Mouse (Mus musculus) bone marrow, adult 2 months (tissue): ENCODE measurements around the gene Rab3gap2. TPM values are rescaled to one million over a fixed set of nuclear protein-coding genes. Genes with fewer than 3 reads are reported as not detected.

Experiments
- H3K27ac ChIP-seq: fragments of 200-500 bp; 2 replicates; pipeline ENCODE4 v1.5.1; 2012; ENCODE audit warnings: low read depth, mild to moderate bottlenecking, control low read depth, inconsistent platforms, low read length; ENCODE audit not compliant: control insufficient read depth, poor library complexity, insufficient read depth
- H3K4me1 ChIP-seq: fragments of 200-500 bp; 2 replicates; pipeline ENCODE4 v1.6.1; 2011; ENCODE audit warnings: low read length; ENCODE audit not compliant: control insufficient read depth, insufficient read depth
- H3K4me3 ChIP-seq: fragments of 200-500 bp; replicated peaks from 2 replicates; pipeline ENCODE3; 2011; ENCODE audit warnings: mild to moderate bottlenecking, low read depth, low read length, control low read depth; ENCODE audit not compliant: control insufficient read depth
- CTCF ChIP-seq: fragments of 200-500 bp; IDR thresholded peaks from 2 replicates; pipeline ENCODE4 v1.5.1; 2011; ENCODE audit warnings: low read length, control low read depth; ENCODE audit not compliant: control insufficient read depth, insufficient read depth
- POLR2A ChIP-seq: fragments of 200-500 bp; IDR thresholded peaks from 2 replicates; pipeline ENCODE4 v1.6.1; 2011; ENCODE audit warnings: low read depth, mild to moderate bottlenecking, control low read depth, low read length, borderline replicate concordance; ENCODE audit not compliant: control insufficient read depth
- WGBS: fragments of 180-500 bp; shearing (Covaris S2); methylation state at CpG from one replicate; pipeline ENCODE4 v1.1.7; 2018; 5-methylcytosine and 5-hydroxymethylcytosine counted together
- polyA plus RNA-seq: library from polyadenylated mRNA; stranded (reverse); fragments of >200 nt; gene quantifications from 2 replicates; pipeline ENCODE4 v1.2.4, GENCODE M21; 2011; ENCODE audit warnings: low replicate concordance; ENCODE audit not compliant: missing spikeins, insufficient read depth, insufficient read length

The Rab3gap2 gene
- polyA plus RNA-seq, 1 experiment, result 30.1 TPM

DNA sequence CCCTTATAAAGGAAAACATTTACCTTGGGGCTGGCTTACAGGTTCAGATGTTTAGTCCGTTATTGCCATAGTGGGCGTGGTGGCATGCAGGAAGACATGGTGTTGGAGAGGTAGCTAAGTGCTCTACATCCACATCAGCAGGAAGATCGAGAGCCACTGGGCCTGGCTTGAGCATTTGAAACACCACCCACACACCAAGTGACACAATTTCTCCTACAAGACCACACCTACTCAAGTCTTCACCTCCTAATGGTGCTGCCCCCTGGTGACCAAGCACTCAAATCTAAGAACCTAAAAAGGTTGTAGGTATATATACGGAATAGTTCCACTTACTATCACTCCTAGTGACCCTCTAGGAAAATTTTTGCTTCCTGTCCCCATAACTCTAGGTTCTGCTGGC lies 32.6 kb downstream of the Rab3gap2 start:
- H3K27ac ChIP-seq, result no peak overlapping the region
- H3K4me3 ChIP-seq, result no peak overlapping the region
- TF ChIP-seq POLR2A (no peak), CTCF (no peak)
- 87% methylated on average over 4 of the region's 4 CpGs for WGBS
- no peaks in the 10 kb centered on the region for H3K4me1 ChIP-seq

DNA sequence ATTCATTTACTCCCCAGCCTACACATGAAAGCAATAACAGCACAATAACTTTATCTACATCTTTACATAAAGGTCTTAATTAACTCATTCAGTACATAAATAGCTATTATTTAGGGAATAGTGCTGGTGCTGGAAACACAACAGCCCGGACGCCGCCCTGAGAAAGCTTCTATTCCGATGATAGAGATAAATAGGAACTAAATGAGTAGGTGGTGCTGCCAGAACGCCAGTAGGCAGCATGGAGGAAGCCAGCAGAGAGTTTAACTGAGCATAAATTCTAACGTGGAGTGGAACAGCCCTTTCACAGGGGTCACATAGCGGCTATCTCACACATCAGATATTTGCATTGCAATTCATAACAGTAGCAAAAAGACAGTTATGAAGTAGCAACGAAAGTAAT lies 39.1 kb downstream of the Rab3gap2 start:
- WGBS, result 87% methylated on average over 8 of the region's 8 CpGs
- no peak overlapping the region for H3K4me3 ChIP-seq
- no peaks in the 10 kb centered on the region for H3K4me1 ChIP-seq
- H3K27ac ChIP-seq, result no peak overlapping the region
- TF ChIP-seq CTCF (no peak), POLR2A (no peak)

DNA sequence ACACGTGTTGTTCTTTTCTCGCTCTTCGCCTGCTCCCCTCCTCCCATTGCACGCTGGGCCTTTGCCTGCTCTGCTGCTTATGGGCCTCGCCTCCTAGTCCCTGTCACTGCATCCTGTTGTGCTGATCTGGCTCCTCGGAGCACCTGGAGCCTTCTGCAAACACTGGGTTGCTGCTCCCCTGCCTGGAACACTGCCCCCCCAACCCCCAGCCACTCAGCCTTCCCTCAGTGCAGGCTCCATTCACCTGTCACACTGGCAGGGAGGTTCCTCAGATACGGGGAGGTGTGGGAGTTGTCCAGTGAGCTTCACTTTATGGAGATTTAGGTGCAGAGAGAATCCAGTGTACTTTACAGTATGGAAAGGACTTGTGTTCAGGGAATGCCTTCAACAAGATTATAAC lies 41.5 kb downstream of the Rab3gap2 start:
- TF ChIP-seq POLR2A, result no peak
- TF ChIP-seq CTCF, result no peak
- no peaks in the 10 kb centered on the region for H3K4me1 ChIP-seq
- no peak overlapping the region for H3K27ac ChIP-seq
- WGBS, result 79% methylated on average over 7 of the region's 7 CpGs
- H3K4me3 ChIP-seq, result no peak overlapping the region

DNA sequence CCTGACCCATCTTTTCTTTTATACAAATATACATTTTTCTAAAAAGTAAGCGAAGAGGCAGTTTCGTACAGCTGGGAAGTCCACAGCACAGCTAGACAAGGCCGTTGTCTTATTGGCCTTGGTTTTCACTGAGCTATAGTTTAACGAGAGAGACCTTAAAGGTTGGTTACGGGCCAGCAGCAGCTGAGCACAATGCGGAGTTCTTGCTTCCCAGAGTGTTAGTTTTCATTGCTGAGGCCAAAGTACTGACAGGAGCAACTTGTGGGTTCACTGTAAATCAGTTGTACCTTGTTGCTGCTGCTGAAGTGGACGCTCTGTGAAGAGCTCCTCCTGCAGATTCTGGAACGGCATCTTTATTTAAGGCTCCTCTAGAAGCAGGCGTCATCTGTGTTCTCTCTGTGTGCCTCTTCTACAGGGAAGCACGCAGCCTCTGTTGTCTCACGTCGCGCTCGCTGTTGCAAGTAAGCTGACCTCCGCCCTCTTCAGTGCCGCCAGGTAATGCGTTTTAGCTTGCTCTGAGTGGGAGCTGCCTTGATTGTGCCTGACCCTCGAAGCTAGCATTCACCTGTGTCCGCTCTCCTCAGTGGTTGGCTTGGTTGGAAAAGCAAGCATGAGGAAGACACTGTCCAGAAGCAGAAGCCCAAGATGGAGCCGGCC lies 43.6 kb downstream of the Rab3gap2 start:
- WGBS, result 95% methylated on average over 20 of the region's 20 CpGs
- TF ChIP-seq CTCF (no peak), POLR2A (no peak)
- Histone ChIP-seq H3K27ac (no peak overlapping the region), H3K4me3 (no peak overlapping the region), H3K4me1 (no peaks in the 10 kb centered on the region)

DNA sequence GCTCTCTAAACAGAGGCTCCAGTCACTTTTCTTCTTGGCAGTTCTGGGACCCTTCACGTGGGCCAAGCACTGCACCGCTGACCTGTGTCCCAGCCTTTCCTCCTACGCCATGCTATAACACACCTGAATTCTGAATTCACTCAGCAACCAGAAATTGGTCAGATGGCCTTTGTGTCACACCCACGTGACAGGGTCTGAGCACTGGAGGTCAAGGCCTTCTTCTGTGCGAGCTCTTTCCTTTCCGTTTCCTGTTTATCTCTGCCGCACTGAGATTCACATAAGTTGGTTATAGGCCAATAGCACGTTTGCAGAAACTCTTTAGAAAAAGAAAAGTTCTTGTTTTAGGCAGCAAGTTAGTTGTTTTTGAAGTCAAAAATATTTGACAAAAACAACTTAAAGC lies 44.8 kb downstream of the Rab3gap2 start:
- no peak overlapping the region for H3K27ac ChIP-seq
- TF ChIP-seq POLR2A (no peak), CTCF (no peak)
- no peak overlapping the region for H3K4me3 ChIP-seq
- H3K4me1 ChIP-seq, result no peaks in the 10 kb centered on the region
- WGBS, result 84% methylated on average over 8 of the region's 8 CpGs

DNA sequence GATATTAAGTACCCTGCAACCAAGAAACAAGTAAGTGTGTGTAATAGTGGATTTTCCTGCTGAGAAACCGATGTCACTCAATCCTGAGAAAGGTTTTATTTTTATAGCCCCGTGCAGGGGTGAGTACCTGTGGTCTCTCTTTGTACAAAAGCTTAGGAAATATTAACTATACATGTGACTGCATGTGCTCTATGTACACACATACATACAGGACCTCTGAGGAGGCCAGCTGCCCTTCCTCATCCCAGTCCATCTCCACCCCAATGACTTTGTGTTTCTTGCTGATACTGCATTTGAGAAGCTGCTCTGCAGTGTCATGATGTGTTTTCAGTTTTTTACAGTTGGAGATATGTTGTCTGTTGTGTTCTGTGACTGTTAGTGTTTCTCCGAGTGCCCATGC lies 48.4 kb downstream of the Rab3gap2 start:
- no peak for TF ChIP-seq CTCF
- Histone ChIP-seq H3K4me3 (no peak overlapping the region), H3K27ac (no peak overlapping the region), H3K4me1 (no peaks in the 10 kb centered on the region)
- 82% methylated on average over 3 of the region's 3 CpGs for WGBS

DNA sequence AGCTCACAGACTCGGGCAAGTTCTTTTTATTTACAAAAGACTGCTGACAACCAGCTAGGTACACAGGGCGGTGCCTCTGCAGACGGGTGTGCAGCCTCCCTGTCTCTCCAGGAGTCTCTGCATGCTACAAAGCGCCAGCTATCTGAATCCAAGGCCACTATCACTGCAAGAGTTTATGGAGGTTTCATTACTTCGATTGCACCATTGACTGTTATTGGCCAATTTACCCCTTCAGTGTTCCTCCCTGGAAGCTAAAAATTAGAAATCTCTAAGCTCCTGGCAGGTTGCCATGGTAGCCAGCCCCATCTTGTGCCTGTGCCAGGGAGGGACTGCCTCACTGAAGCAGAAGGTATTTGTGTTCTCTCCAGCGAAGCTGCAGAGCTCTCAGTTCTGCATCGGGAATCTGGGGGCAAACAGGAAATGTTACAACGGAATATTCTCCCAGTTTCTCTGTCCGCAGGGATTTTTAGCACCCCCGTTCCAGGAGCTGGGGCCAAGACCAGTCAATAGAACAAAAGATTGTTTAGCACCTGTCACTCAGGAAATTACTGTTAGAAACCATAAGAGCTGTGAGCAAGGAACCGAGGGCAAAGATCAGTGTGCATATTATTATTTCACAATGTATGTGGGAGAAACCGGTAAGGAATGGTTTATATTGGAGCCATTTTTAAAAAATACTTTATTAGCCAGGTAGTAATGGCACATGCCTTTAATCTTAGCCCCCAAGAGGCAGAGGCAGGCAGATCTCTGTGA lies 49.4 kb downstream of the Rab3gap2 start:
- no peak overlapping the region for H3K4me3 ChIP-seq
- 63% methylated on average over 12 of the region's 12 CpGs for WGBS
- TF ChIP-seq CTCF, result no peak
- no peak for TF ChIP-seq POLR2A
- no peaks in the 10 kb centered on the region for H3K4me1 ChIP-seq
- H3K27ac ChIP-seq, result no peak overlapping the region

DNA sequence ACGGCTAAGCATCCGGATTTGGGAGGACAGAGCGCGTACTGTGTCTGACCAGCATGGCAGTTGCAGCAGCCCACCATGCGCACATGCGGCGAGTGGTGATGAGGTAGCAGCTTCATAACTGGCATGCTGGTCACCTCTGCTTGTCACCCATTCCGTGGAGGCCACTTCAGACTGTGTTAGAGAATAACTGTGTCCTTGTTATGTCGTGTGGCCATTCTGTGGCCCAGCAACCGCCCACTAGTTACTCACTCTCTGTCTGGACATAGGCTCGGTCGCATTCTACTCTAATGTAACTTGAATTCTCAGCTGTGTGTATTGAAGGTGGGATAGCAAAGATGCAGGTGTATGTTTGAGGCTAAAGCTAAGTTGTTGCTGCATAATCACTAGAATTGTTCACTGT lies 51.4 kb downstream of the Rab3gap2 start:
- no peak for TF ChIP-seq CTCF
- Histone ChIP-seq H3K4me3 (no peak overlapping the region), H3K27ac (no peak overlapping the region), H3K4me1 (no peaks in the 10 kb centered on the region)
- 91% methylated on average over 12 of the region's 12 CpGs for WGBS
